Mouse (Mus musculus) myocyte (in vitro differentiated cells): ENCODE measurements around the gene Pth1r.

ENCODE experiments used
- CEBPB ChIP-seq: IDR thresholded peaks from 2 replicates; pipeline ENCODE4 v1.6.1; 2011; ENCODE audit warnings: mild to moderate bottlenecking, moderate library complexity; ENCODE audit not compliant: poor library complexity, insufficient read depth, severe bottlenecking
- E2F4 ChIP-seq: IDR thresholded peaks from one replicate; pipeline ENCODE4 v1.6.1; 2011; ENCODE audit warnings: mild to moderate bottlenecking, control low read depth, moderate library complexity; ENCODE audit not compliant: insufficient read depth
- MAX ChIP-seq: IDR thresholded peaks from one replicate; pipeline ENCODE4 v1.6.1; 2011; ENCODE audit warnings: low read depth, mild to moderate bottlenecking, control low read depth
- MYOD1 ChIP-seq, 3 experiments: IDR thresholded peaks; one replicate each; pipeline ENCODE4 v1.6.1; 2011; ENCODE audit warnings: control low read depth in 2 of 3, low read depth in 2 of 3, mild to moderate bottlenecking in 2 of 3, moderate library complexity in 1 of 3; ENCODE audit not compliant: insufficient read length in 2 of 3, control insufficient read depth in 1 of 3
- MYOG ChIP-seq, 3 experiments: IDR thresholded peaks; one replicate each; pipeline ENCODE4 v1.6.1; 2011; ENCODE audit warnings: control low read depth in 2 of 3, low read depth in 2 of 3, mild to moderate bottlenecking in 2 of 3; ENCODE audit not compliant: insufficient read length in 2 of 3, control insufficient read depth in 1 of 3, insufficient read depth in 1 of 3
- POLR2A ChIP-seq: IDR thresholded peaks from one replicate; pipeline ENCODE4 v1.6.1; 2011; ENCODE audit warnings: low read depth, mild to moderate bottlenecking, control low read depth, moderate library complexity; ENCODE audit not compliant: insufficient read length
- POLR2AphosphoS2 ChIP-seq: IDR thresholded peaks from one replicate; pipeline ENCODE4 v1.6.1; 2011; ENCODE audit warnings: low read depth, control low read depth; ENCODE audit not compliant: insufficient read length
- REST ChIP-seq: IDR thresholded peaks from one replicate; pipeline ENCODE4 v1.6.1; 2011; ENCODE audit warnings: mild to moderate bottlenecking, control low read depth, moderate library complexity; ENCODE audit not compliant: insufficient read depth, insufficient read length
- SRF ChIP-seq: IDR thresholded peaks from one replicate; pipeline ENCODE4 v1.6.1; 2011; ENCODE audit warnings: low read depth; ENCODE audit not compliant: control insufficient read depth, insufficient read length
- TCF12 ChIP-seq: IDR thresholded peaks from one replicate; pipeline ENCODE4 v1.6.1; 2011; ENCODE audit warnings: mild to moderate bottlenecking, control low read depth; ENCODE audit not compliant: poor library complexity, insufficient read depth, severe bottlenecking
- TCF3 ChIP-seq: IDR thresholded peaks from one replicate; pipeline ENCODE4 v1.6.1; 2011; ENCODE audit warnings: low read depth, control low read depth; ENCODE audit not compliant: insufficient read length
- USF1 ChIP-seq: IDR thresholded peaks from one replicate; pipeline ENCODE4 v1.6.1; 2011; ENCODE audit warnings: low read depth, mild to moderate bottlenecking, control low read depth, moderate library complexity

DNA sequence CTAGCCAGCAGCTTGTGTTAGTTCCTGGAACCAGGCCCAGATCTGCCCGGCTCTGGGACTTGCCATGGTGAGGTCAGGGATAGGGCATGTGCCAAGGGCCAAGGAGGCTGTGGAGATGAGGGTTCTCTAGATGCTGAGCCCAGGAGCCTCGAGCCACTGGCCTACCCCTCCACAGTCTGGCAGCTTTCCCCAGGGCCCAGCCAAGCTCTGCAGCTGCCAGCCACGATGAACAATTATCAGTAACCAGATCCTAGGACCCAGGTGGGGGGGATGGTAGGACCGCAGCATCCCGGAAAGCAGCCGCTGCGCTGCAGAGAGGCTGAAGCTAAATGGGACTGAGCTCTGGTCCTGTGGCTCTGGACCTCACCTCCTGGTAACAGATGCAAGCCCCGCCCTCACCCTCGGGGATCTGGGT lies 21.2 kb downstream of the Pth1r start:
- TF ChIP-seq POLR2A (no peak), POLR2AphosphoS2 (no peak), MAX (no peak), E2F4 (no peak), REST (no peak), USF1 (no peak), TCF3 (no peak), MYOD1 (IDR thresholded peaks at IDR 0.05; ENCODE audit: control insufficient read depth in 1 of 3, insufficient read length in 2 of 3, low read depth in 2 of 3) (peak in 2 of 3 experiments; percentile 64 to 71), CEBPB (no peak), MYOG (IDR thresholded peaks at IDR 0.05; ENCODE audit: control insufficient read depth in 1 of 3, insufficient read depth in 1 of 3, insufficient read length in 2 of 3, low read depth in 2 of 3) (peak in 2 of 3 experiments; percentile 46 to 60), TCF12 (no peak), SRF (no peak)
